Mouse (Mus musculus): ENCODE data around the gene Gm43191.

Gm43191 gene

DNA sequence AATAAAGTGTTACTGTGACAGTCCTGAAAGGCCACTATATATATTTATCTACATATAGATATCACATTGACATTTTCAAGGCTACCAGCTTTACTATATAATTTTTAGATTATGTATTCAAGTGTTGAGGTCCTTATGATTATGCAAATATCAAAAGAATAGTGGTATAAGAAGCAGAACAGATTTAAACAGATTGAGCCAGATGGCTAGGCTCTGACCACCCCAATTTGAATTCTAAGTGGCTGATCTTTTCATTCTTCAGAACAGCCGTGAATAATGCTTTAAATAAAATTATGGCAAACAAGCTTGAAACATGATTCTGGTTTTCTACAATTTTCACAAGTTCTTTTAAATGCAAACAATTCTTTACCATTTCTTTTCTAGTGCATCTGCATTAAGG lies 49.6 kb downstream of the Gm43191 start:
- no peak for DNase-seq (ENCODE audit: low read depth, low spot score)

DNA sequence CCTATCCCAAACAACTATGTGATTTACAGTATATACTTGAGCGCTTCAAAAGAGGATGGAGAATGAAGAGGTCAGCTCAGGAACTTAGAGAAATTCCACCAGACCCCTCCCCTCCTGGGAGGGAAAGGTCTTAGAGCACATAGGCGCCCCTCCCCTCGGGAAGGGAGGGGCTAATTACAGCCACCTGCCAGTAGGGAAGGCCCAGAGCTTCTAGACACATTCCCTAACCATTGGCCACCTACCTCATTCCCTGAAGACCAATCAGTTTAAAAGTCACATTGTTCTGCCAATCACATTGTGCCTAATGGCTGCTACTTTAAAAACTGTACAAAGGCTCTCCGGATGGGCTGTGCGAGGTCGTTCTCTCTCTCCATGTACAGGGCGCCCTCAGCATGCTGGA lies 58.4 kb downstream of the Gm43191 start:
- DNase-seq (ENCODE audit: low read depth, low spot score): no peak

DNA sequence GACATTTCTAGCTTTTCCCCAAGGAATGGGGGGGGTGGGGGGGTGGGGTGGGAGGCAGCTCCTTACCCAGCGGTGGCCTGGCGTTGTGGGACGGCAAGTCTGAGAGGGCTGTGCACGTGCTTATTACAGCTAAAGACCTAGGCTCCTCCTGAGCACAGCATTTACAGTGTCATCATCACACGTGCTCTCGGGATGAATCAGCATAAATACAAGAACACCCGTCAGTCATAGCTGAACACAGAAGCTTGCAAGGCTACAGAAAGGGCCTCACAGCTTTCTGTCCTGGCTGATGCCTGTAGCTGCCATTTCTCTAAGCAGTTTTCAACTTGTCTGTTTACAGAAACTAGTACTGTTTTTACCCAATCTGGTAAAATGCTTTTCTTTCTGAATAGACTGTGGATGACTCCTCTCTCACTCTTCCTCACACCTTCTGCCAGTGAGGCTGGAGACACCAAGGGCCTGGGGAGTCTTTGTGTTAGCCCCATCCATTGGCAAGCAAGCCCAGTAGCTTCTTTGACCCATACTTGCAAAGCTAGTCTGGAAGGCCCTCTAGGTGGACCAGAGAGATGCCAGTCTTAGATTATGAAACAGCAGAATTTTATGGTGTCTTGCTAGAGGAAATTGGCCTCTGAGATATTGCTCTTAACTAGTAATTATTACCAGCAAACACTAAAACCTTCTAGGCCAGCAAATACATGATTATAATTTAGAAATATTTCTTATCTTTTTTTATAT lies 60.3 kb downstream of the Gm43191 start:
- no peak for DNase-seq (ENCODE audit: low read depth, low spot score)

GRCm38 (mm10) chr3:116618855-116619254 lies 62.2 kb downstream of the Gm43191 start:
- DNase-seq (ENCODE audit: low read depth, low spot score): no peak

DNA sequence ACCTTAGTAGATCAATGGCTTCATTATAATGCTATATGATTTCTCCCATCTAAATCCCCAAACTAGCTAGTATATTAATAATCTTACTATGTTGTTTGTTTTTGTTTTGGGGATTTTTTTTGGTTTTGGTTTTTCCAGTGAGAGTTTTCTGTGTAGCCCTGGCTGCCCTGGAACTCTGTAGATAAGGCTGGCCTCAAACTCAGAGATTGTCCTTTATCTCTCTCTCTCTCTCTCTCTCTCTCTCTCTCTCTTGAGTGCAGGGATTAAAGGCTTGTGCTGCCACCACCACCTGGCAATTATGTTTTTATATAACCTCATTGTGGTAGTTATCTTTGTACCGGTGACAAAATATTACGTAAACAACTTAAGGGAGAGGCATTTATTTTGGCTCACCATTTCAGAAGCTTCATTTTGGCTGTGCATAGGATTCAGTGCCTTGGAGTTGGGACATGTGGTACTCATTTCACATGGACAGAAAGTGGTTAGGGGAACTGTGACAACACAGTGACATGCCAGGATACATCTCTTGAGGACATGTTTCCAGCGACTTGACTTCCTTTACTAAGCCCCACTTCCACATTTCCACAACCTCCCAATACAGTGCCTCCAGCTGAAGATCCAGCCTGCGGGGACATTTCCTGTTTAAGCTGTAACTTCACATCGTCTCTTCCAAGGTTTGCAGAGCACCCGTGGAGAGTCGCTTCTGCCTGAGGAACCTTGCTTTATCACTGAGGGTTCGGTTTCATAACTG lies 65.6 kb downstream of the Gm43191 start:
- no peak for DNase-seq (ENCODE audit: low read depth, low spot score)

DNA sequence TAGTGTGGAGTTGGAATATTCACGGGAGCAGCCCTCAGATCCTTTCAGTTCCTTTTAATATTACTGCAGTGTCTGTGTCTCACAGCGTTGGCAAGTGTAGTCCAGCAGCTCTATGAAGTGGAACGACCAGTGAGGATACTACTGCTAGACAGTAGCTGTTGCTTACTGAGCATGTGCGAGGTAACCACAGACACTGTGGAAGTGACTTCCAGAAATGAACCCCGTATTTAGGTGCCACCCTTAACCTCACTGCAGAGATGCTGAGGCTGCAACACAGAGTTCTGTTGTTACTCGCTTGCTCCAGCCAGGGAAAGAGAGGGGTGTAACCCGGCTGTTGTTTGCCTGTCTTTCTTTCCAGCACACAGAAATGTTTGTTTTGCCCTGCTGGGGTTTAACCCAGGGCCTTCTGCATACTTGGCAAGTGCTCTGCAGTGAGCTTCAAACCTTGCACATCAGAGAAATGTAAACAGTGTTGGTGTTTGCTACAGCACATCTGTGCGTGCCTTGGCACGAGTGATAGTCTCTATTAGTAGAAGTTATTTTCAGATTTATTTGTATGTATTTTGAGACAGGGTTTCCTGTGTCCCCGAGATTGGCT lies 66.7 kb downstream of the Gm43191 start, which contains the start of gene Trmt13:
Trmt13 (minus strand) TSS at position 293 of the 598 bp plus-strand sequence.
- no peak for DNase-seq (ENCODE audit: low read depth, low spot score)

- no peak for DNase-seq (ENCODE audit: low read depth, low spot score)
These were observed 76.5 kb downstream of the Gm43191 start for GRCm38 (mm10) chr3:116604570-116604969.

GRCm38 (mm10) chr3:116601781-116602180 lies 79.3 kb downstream of the Gm43191 start:
- no peak for DNase-seq (ENCODE audit: low read depth, low spot score)

DNA sequence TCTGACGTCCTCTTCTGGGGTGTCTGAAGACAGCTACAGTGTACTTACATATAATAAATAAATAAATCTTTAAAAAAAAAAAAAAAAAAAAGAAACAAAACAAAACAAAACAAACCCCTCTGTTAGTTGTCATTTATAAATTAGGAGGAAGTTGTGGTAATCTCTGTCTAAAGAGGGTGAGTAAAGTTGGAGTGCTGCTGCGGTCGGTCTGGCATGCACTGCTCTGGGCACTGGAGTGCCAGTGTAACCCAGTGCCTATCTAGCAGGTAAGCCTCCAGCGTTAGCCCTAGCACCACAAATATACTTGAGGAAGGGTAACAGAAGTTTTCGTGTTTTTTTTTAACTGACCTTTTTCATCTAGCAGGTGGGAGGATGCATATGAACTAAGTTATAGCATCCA lies 80.1 kb downstream of the Gm43191 start:
- DNase-seq (ENCODE audit: low read depth, low spot score): no peak

GRCm38 (mm10) chr3:116599705-116600104 lies 81.4 kb downstream of the Gm43191 start:
- DNase-seq (ENCODE audit: low read depth, low spot score): no peak

GRCm38 (mm10) chr3:116595603-116595991 lies 85.5 kb downstream of the Gm43191 start:
- DNase-seq (ENCODE audit: low read depth, low spot score): no peak

DNA sequence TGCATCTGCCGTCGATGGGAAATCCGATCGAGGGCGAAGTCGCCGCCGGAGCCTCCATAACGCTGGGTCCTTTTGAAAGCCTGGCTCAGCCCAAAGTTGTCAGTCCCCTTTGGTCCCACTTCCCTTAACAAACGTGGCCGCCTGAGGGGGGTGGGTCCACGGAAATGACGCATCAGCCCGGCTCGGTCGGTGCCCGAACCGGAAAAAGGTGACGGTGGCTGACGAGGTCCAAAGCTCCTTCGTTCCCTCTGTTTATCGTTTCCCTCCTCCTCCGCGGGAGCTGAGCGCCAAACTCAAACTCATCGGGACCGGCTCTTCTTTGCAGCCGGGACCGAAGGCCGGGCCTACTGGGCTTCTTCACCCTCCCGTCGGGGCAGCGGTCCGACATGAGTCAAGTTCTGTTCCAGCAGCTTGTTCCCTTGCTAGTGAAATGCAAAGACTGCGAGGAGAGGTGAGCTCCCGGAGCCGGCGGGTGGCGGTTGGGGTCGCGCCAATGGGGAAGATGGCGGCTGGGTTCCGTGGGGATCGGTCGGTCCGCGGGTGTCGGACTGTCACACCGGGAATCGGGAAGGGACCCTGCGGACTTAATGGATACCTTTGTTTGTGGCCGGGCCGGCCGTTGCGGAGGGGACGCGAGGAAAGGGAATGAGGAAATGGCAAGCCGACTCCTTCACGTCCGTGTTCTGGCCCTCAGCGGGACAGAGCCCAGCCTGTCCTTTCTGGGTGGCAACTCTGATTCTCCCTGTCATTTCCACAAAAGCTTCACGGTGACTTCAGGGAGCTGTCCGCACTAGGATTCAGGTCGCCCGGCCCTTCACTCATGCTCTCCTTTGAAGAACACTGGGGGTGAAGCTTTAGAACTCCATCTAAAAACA lies 86.1 kb downstream of the Gm43191 start, which contains the start of gene Sass6:
Sass6 (plus strand) TSS at position 255 of the 875 bp plus-strand sequence.
- peak; percentile 97 for DNase-seq (ENCODE audit: low read depth, low spot score)

DNA sequence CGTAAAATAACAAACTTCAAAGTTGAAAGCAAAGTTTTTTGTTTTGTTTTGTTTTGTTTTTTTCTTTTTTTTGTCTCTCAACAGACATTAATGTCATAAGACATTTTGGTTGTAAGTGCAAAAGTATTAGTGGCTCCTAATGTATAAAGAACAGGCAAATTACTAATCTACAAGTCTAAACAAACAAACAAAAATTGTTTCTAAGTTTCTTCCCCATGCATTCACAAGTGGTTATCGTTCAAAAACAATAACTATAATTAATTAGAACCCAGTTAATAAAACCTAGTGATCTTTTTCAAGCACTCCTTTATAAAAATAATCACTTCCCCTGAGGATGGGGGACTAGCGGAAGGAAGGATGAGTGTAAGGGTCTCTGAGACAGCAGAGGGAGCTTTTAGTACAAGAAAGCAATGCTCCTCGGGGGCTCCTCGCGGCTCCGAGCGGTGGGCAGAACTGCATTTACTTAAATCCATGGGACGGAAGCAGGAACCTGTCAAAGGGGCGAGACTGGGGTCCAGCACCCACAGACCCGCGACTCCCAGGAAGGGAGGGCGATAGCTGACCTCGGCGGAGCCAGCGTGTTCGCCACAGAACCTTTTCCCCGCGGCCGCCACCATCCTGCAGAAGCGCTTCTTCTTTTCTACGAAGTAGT lies 86.9 kb downstream of the Gm43191 start:
- DNase-seq (ENCODE audit: low read depth, low spot score): no peak
